Mouse (Mus musculus): Measurements from ENCODE around the gene Gm42791.

Gene Gm42791

DNA sequence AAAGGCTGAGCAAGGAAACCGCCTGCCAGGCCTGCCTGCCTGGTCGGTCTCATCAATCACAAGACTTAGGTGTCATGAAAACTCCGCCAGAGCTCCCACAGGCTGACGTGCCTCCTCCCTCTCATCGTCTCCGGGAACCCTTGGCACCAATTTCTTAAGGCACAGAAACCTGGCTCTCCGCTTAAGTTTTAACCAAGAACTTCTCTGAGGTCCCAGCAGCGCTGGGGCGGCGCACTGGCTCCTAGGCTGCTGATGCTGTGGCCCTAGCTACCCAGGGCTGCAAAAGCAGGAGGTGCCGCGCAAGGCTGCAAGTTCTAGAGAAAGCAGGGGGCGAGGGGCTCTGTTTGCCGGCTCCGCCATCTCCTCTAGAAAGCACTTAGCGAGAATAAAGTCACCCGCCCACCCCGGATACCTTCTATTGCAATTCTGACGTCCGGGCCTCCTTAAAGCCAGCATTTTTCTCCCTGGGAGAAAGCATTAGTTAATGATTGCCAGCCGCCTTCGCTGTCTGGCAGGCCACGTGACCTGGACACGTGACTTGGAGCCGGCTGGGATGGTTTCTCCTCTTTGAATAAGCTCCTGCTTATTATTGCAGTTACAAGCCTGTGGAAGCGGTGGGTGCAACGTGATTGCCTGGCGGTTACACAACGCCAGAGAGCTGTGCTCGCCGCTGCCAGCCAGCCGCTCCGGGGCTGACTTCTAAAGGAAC is at the start of gene Gm42791:
Gene Gm42791, minus strand, starts transcription at position 442 of the 709 bp plus-strand sequence.
- DNase-seq (ENCODE audit: low spot score in 2 of 2), result peak; percentile 86 to 88

DNA sequence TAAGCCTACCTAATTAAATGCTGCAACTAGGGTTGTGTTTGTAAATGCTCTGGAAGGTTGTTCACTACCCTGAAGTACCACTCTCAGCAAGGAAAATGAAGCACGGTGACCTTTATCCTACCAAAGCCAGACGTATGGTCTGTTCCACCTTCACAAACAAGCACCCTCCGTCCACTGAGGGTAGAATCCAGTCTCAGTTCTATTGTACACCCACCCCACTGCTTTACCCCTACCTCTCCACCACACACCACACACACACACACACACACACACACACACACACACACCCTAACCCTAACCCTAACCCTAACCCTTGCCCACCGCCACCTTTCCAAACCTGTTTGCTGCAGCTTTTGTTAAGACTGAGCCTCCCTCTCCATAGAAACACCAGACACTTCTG is 49.1 kb upstream of the Gm42791 start:
- no peak for DNase-seq (ENCODE audit: low spot score in 2 of 2)

DNA sequence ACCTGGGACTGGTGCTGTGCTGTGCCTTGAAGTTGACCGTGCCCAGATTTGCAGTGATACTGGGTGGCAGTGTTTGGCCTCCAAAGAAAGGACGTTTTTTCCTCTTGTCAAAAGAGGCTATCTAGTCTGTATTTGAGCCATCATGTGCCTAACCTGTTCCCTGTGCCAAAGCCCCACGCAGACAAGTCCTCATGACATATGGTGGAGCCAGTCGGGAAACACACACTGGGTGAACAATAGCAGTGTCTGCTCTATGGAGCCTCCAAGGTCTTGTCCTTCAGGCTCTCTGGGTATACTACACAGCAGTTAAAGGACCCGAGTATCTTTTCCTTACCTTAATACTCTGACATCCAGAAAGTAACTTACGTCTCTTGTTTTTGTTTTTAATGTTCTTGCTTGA is 48.3 kb upstream of the Gm42791 start:
- DNase-seq (ENCODE audit: low spot score in 2 of 2), result no peak

DNA sequence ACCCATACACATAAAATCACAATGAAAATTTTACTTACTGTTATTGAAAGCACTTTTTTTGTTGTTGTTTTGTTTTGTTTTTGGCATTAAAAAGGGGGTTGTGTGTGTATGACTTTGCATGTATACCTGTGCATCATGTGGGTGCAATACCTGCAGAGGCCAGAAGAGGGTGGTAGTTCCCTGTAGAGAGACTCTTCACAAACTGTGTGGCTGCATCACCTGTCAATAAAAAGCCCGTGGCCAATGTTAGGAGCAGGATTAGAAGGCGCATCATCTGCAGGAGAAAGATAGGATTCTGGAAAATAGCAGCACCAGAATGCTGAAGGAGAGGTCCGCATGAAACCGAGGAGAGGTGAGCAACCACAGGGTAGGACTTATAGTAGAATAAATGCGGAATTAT is 44.9 kb upstream of the Gm42791 start:
- no peak for DNase-seq (ENCODE audit: low spot score in 2 of 2)

DNA sequence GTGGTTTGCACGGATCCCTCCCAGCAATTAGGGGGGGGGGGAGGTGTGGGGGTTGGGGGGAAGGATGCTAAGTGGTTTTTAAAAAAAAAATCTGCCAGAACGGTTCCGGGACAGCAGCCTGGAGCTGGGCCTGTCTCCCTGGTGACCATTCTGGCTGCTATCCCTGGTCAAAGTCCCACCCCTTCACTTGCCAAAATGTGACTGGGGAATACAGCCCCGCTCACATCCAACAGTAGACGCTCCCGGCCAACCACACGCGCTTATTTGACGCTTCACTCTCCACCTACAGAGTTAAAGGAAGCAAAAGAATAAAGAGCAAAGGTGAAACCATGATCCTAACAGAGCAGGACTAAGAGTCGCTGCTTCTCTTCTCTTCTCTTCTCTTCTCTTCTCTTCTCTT is 42.8 kb upstream of the Gm42791 start:
- peak in 1 of 2 experiments; percentile 29 for DNase-seq (ENCODE audit: low spot score in 2 of 2)

DNA sequence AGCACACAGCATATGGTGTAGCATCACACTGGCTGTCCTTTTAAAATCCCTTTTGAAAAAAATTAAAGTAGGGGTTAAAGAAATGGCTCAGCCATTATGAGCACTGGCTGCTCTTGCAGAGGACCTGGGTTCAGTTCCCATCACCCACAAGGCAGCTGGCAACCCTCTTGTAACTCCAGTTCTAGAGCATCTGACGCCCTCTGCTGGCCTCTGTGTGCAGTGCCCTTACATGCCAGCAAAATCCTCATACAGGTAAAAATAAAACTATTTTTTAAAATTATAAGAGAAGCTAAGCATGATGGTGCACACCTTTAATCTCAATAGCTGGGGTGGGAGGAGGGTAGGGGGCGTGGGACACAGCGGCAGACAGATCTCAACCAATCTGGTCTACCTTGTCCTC is 42.0 kb upstream of the Gm42791 start:
- no peak for DNase-seq (ENCODE audit: low spot score in 2 of 2)

DNA sequence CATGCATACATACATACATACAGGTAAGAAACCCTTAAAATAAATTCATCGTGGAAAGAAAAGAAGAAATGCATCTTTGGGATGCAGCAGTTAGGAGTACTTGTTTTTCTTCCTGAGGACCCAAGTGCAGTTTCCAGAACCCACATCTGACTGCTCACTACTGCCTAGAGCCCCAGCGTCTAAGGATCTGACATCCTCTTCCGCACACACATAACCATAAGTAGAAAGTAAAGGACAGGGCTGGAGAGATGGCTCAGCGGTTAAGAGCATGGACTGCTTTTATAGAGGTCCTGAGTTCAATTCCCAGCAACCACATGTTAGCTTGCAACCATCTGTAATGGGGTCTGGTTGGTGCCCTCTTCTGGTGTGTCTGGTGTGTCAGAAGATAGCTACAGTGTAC is 37.5 kb upstream of the Gm42791 start:
- no peak for DNase-seq (ENCODE audit: low spot score in 2 of 2)

DNA sequence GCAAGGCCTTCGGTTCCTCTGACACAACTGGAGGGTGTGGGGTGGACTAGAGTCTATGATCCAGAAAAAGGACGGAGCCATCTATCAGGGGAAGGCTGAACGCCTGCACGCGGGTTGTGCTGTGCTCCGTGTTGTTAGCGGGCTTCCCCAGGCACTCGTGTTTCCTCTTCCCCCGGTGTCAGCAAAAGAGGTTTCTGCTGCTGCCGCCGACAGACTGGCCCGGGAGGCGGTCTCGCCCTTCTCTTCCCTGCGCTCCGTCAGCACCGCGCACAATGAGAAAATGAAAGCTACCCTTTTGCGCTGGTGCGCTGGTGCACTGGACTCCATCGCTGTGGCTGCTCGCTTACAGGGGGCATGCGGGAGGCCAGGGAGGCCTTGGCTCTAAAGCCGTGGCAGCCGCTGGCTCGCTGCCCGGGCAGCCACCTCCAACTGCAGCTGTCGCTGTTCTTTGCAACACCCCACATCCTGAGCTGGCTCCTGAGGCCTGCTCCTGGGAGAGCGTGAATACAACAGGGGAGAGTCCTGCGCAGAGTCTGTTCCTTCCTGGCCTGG is 36.3 kb upstream of the Gm42791 start:
- DNase-seq (ENCODE audit: low spot score in 2 of 2), result peak in 1 of 2 experiments; percentile 41

DNA sequence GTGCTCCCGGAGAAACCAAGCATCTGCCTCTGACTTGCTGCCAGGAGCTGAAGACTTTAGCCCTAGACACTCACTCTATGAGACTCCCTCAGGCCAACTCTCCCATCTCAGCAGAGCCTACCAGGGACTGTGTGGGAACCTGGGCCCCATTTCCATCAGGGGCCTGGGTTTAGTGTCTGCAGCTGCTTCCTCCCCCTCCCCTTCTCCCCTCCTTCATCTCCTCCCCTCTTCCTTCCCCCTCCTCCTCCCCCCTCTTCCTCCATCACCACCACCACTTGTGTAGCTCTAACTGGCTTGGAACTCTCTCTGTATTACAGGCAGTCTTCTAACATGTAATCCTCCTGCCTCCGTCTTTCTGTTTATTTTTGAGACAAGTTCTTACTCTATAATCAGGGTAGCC is 35.2 kb upstream of the Gm42791 start:
- no peak for DNase-seq (ENCODE audit: low spot score in 2 of 2)

DNA sequence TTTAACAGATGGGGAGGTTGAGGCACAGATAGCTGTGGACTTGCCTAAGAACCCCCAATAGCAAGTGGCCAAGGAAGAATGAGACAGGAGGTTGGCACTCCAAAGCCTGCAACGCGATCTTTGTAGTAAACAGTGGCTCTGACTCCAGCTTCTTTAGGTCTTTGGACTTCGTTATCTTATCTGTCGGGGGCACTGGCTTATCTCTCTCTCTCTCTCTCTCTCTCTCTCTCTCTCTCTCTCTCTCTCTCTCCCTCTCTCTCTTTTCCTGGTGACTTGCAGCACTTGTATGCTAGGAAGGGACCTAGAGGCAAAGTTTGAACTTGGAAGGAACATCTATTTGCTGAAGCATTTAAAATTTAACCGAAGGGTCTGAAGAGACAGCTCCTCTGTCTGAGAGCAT is 33.4 kb upstream of the Gm42791 start:
- DNase-seq (ENCODE audit: low spot score in 2 of 2), result no peak

DNA sequence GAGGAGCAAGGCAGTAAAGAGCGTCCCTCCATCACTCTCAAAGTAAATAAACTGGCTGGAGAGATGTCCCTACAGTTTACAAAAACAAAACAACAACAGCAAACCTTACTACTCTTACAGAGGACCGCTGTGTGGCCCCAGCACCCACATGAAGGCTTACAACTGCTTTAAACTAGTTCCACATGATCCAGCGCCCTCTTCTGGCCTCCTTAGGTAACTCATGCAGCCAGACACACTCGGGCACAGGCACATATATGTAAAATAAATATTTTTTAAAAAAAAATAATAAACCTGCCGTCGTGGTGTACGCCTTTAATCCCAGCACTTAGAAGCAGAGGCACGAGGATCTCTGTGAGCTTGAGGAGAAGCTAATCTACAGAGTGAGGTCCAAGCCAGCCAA is 32.4 kb upstream of the Gm42791 start:
- no peak for DNase-seq (ENCODE audit: low spot score in 2 of 2)

DNA sequence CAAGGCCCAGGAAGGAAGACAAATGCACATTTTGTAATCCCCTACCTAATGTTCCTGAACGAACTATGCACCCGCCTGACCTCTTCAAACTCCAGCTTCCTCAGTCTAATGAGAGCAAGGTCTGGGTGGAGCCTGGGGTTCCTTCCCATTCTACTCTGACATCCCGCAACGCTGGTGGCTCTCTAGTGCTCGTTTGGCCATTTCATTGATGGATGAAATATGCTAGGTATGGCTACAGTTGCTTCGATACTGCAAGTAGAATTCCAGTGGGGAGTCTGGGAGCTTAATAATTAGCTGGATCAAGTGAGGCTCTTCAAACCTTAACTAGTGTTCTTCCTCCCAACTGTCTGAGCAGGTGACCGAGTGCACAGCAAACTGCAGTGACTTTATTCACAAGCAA is 26.2 kb upstream of the Gm42791 start:
- DNase-seq (ENCODE audit: low spot score in 2 of 2), result no peak

DNA sequence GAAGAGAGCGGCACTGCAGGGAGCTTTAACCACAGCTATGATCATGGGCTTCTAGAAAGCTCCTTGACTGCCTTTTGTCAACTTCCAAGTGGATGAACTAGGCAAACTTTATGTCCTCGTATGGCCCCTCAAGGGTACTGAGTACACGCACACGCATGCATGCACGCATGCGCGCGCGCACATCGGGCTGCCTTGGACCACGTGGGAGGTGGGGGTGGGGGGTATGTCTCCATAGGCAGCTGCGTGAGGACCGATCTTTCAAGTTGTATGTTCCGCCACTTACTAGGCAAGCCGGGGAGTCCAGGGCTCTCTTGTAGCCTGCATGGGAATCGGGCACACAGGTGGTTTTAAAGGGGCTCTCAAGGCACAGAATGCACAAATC is 25.7 kb upstream of the Gm42791 start:
- no peak for DNase-seq (ENCODE audit: low spot score in 2 of 2)

DNA sequence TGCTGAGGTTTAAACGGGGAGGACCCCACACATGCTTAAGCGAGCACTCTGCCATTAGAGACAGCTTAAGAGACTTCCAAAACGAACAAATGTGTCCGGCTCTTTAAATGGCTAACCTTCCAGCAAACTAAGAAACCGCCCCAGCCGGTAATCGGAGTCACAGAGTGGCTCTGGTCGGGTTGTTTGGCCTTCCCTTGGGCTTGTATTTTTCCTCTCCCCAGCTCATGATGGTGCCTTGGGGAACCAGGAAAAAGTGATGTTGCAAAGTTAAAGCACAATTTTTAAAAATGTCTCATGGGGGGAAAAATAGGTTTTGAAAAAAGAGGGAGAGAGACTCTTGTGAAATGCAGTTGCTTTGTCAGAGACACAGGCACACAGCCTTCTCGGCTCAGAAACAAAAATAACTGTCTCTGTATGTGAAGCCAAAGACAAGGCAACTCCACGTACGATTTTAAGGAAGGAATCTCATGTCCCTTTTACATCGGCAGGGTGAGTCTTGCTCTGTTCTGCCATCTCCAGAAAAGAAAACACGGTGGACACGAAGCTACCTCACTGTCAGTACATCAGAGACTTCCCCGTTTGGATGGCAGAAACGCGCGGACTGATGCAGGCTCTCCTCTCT is 25.2 kb upstream of the Gm42791 start:
- no peak for DNase-seq (ENCODE audit: low spot score in 2 of 2)

DNA sequence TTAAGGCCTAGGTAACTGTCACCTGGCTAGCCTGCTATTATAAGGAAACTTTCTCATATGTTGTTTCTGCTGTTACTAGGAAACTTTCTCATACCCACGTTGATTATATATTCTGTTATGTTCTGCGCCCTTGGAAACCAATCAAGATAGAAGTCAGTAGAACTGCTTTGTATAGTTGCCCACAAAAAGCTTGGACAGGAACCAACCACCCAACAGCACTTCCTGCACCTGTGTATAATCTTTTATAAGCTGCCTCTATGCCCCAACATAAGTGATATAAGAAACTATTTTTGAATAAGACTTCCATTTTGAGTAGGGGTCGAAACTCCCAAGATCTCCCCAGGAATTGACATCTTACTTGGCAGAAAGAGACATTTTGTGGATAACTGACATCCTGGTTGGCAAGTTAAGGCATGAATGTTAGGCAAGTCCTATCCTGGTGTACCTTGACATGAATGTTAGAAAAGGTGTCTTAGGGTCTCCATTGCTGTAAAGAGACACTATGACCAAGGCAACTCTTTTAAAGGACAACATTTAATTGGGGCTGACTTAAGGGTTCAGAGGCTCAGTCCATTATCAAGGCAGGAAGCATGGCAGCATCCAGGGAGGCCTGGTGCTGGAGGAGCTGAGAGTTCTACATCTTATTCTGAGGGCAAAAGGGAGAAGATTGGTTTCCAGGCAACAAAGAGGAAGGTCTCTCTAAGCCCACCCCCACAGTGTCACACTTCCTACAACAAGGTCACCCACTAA is 22.9 kb upstream of the Gm42791 start:
- no peak for DNase-seq (ENCODE audit: low spot score in 2 of 2)

DNA sequence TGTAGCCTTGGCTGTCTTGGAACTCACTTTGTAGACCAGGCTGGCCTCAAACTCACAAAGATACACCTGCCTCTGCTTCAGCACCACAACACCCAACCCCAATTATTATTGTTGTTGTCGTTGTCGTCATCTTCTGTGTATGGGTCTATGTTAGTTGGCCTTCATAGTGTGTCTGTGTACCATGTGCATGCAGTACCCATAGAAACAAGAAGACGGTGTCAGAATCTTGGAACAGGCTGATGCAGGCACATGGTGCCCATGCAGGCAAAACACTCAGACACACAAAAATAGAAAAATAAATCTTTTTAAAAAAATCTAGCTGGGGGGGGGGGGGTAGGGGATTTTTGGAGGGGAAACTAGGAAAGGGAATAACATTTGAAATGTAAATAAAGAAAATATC is 22.2 kb upstream of the Gm42791 start:
- DNase-seq (ENCODE audit: low spot score in 2 of 2), result no peak

DNA sequence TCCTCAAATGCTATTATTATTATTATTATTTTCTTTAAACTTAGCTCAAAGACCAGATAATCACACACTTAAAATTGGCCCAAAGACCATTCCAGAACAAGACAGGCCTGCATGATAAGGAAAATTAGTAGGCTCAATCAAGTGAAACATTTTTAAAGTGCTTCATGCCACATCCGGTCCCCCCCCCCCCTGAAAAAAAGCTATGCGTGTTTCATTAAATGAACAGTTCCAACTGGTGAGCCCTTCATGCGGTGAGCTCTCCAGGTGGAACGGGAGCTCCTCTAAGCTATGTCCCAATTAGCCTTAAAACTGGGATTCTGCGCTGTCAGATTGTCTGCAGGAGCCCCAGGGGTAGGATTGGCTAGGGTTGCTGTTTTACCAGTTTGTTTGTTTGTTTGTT is 21.3 kb upstream of the Gm42791 start:
- no peak for DNase-seq (ENCODE audit: low spot score in 2 of 2)

DNA sequence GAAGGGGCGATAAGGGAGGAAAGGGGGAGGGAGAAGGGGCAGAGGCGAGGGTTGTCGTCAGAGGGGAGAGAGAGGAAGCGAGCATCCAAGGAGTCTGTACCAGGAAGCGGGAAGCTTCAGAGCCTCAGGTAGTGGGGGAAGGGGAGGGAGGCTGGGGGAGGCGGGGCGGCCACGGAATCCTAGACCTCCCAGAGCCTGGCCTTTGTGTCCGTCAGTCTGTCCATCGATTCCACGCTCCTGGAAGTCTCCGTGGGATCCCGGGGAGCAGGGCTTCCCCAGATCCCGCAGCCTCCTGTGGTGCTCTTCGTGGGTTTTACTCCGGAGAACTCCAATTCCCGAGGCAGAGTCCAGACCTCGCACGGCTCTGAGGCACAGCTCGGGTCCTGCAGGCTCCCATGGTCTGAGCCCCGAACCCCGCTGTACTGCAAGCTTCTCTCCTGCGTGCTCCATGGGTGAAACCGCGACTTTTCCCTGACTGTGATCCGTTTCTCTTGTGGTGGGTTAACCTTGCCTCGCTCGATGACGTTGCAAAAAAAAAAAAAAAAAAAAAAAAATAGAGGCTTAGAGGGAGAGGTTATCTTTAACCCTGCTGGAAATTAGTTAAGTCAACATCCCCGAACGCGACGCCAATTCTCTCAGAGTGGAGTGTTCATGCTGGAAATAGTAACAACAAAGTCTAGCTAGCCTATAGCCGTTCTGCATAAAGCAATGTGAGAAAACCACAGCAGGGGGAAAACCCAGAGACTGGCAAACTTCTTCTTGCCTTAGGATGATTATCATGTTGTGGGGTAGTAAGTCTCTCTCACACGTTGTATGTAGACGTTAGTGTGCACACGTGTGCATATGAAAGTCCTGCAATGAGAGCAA is 20.6 kb upstream of the Gm42791 start:
- DNase-seq (ENCODE audit: low spot score in 2 of 2), result no peak

DNA sequence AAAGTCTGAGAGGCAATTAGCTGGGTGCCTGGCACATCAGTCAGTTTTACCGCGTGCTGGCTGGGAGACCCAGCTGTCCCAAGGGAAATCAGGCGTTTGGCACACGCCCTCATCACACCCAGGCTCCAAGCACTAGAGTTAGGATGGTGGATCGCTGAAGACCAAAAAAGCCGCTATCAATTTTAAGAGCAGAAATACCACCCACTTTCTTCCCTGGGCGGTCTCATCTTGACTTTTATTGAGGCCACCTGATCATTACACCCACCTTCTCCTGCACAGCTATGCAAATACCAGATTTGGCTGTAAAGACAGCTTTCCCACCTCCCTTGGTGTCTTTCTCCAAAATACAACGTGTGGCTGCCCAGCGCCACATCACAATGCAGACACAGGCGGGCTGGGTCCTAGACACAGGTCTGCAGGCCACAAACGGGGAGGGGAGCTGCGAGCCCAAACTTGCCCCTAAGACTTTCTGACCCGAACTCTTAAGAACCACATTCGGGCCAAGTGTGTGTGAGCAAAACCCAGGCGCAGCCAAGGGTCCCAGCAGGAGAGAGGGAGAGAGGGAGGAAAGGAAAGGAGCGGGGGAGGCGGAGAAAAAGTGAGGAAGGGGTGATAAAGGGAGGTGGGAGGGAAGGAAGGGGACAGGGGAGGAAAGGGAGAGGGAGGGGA is 19.8 kb upstream of the Gm42791 start:
- no peak for DNase-seq (ENCODE audit: low spot score in 2 of 2)

DNA sequence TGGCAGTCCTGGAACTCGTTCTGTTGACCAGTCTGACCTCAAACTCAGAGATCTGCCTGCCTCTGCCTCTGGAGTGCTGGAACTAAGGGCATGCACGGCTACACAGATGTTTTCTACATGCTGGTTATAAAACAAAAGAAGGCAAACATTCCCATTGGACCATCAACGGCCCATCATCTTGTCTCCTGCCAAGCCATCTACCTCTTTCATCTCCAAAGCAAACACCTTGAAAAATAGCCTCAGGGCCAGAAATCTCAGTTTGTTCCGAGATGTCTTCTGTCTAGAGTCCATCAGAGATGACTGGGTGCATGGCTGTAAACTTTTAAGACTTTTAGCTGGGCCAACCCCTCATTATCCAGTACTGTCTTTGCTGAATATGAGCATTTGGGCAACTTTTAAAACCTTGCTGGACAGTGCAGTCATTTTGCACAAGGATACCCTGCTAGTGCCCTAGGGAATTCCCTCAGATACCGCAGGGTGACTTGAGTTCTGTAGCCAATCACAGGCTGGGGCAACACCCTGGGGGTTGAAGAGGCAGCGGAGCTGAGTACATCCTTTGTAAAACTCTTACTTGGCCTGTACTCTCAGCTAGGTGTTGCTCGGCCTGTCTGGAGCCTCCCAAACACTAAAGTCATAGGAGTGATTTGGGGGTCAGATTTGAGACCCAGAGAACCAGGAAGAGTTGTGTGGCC is 19.0 kb upstream of the Gm42791 start:
- no peak for DNase-seq (ENCODE audit: low spot score in 2 of 2)

DNA sequence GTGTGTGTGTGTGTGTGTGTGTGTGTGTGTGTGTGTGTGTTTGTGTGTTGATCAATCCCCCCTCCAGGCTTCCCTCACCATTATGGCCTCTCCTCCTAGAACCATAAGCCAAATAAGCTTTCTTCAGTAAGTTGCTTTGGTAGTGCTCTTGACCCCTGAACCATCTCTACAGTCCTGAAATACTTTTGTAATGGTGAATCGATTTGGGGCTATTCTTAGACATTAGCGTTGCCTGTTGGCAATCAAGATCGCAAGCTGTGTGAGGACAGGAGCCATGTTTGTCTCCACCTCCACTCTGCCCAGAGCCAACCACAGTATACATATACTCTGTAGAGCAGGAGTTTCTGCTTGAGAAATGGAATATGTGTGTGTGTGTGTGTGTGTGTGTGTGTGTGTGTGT is 14.2 kb upstream of the Gm42791 start:
- DNase-seq (ENCODE audit: low spot score in 2 of 2), result no peak
